Mouse (Mus musculus) megakaryocyte, embryonic 14.5 days (primary cell): ENCODE measurements around the gene Eif5b.

ENCODE experiments used
- FLI1 ChIP-seq: IDR thresholded peaks from 2 replicates; pipeline ENCODE4 v1.6.1; 2012; ENCODE audit warnings: low read length, inconsistent platforms, mixed read lengths
- GATA1 ChIP-seq: IDR thresholded peaks from 3 replicates; pipeline ENCODE4 v1.6.1; 2012; ENCODE audit warnings: mixed read lengths, low read length, inconsistent platforms, borderline replicate concordance

- TF ChIP-seq GATA1, result no peak
- TF ChIP-seq FLI1, result no peak
Observed at GRCm38 (mm10) chr1:37954786-37955185, 43.0 kb upstream of the Eif5b start.
